Mouse (Mus musculus) ES-Bruce4 (cell line): ENCODE data around the gene Zfand2a. TPM values are rescaled to one million over a fixed set of nuclear protein-coding genes. Genes with fewer than 3 reads are reported as not detected.

Source experiments
- H3K27ac ChIP-seq: 2 replicates; pipeline ENCODE4 v1.5.1; 2012; ENCODE audit warnings: low read length, inconsistent platforms; ENCODE audit not compliant: insufficient read depth
- H3K27me3 ChIP-seq: 2 replicates; pipeline ENCODE4 v1.6.1; 2012; ENCODE audit warnings: mild to moderate bottlenecking, low read length, inconsistent platforms; ENCODE audit not compliant: control insufficient read depth, poor library complexity, insufficient read depth, severe bottlenecking
- H3K36me3 ChIP-seq: 2 replicates; pipeline ENCODE4 v1.6.1; 2012; ENCODE audit warnings: inconsistent platforms, mild to moderate bottlenecking, low read length, moderate library complexity; ENCODE audit not compliant: control insufficient read depth, poor library complexity, insufficient read depth, severe bottlenecking
- H3K4me1 ChIP-seq: one replicate; pipeline ENCODE4 v1.8.1; 2011; ENCODE audit warnings: low read length; ENCODE audit not compliant: control insufficient read depth, insufficient read depth
- H3K4me3 ChIP-seq: 2 replicates; pipeline ENCODE4 v1.5.1; 2011; ENCODE audit warnings: low read depth, mild to moderate bottlenecking, low read length
- H3K9ac ChIP-seq: 2 replicates; pipeline ENCODE4 v1.6.1; 2012; ENCODE audit warnings: low read depth, mild to moderate bottlenecking, inconsistent platforms; ENCODE audit not compliant: poor library complexity, severe bottlenecking
- H3K9me3 ChIP-seq: replicated peaks from 2 replicates; pipeline ENCODE4 v1.6.1; 2012; ENCODE audit warnings: mild to moderate bottlenecking, low read length, inconsistent platforms; ENCODE audit not compliant: control insufficient read depth, poor library complexity, insufficient read depth, severe bottlenecking
- CTCF ChIP-seq: IDR thresholded peaks from one replicate; pipeline ENCODE4 v1.8.1; 2011; ENCODE audit warnings: low read depth, low read length
- EP300 ChIP-seq: IDR thresholded peaks from 2 replicates; pipeline ENCODE4 v1.6.1; 2011; ENCODE audit warnings: low read depth, low read length; ENCODE audit not compliant: insufficient read depth
- POLR2A ChIP-seq: IDR thresholded peaks from one replicate; pipeline ENCODE4 v1.8.1; 2011; ENCODE audit warnings: low read length; ENCODE audit not compliant: insufficient read depth
- polyA plus RNA-seq: library from polyadenylated mRNA; stranded (reverse); fragments of >200 nt; gene quantifications from 2 replicates; pipeline ENCODE4 v1.2.4, GENCODE M21; 2011; ENCODE audit warnings: low read depth; ENCODE audit not compliant: missing spikeins, insufficient read depth, insufficient read length

The Zfand2a gene
- polyA plus RNA-seq, 1 experiment: 11.3 TPM

DNA sequence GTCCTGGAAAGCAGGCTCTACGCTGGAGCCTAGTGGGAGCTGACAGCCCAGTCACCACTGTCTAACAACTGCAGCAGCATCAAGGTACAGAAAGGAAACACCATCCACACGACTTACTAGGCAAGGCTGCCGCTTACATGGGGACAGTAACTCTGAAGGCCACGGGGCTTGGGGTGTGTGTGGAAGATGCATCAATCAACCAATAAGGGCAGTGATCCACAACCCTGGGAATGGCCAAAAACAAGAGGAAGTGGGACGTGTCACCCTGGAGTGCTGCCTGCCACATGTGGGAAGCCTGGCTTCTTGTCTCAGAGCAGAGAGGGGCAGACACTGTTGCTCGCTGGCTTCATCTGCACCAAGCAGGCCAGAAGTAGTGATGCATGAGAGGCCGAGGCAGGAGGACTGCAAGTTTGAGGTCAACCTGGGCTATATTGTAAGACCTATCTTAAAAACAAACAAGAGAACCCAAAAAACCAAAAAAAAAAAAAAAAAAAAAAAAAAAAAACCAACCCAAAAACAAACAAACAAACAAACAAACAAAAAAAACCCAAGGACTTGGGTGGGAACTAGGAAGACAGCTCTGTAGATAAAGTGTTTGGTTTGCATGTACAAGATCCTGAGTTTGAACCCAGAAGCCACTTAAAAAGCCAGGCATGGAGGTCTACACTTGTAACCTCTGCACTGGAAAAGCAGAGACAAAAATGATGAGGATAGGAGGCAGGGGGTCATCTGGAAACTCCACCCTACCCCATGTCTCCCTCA, 51.4 kb downstream of the Zfand2a start:
- TF ChIP-seq EP300: no peak
- TF ChIP-seq POLR2A: no peak
- no peak for TF ChIP-seq CTCF
- H3K27ac ChIP-seq: no peak overlapping the region

DNA sequence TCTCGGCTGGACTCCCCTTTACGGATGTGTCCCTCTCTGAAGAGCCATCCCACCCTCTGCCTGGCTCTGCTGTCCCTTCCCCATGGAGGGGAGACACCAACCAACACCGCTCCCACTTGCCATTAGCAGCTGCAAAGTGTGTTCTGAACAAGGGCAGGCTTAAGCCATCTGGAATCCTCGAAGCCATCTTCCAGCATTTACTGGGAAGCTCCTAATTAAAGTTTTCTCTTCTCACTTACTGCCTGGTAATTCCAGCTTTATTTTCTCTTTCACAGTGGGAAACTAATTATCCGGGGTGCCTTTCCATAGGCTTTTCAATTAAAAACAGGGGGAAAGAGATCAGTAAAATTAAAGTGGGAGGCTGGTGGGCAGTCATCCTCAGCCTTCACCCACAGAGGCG, 52.0 kb downstream of the Zfand2a start:
- no peak overlapping the region for H3K4me3 ChIP-seq
- no peak for TF ChIP-seq EP300
- no peaks in the 10 kb centered on the region for H3K9me3 ChIP-seq
- H3K27ac ChIP-seq: no peak overlapping the region
- no peaks in the 10 kb centered on the region for H3K27me3 ChIP-seq
- no peaks in the 10 kb centered on the region for H3K4me1 ChIP-seq
- no peaks in the 10 kb centered on the region for H3K36me3 ChIP-seq
- H3K9ac ChIP-seq: no peak overlapping the region

More for the DNA sequence above, 51.4 kb downstream of the Zfand2a start:
- no peak overlapping the region for H3K9ac ChIP-seq
- no peaks in the 10 kb centered on the region for H3K36me3 ChIP-seq
- H3K4me3 ChIP-seq: no peak overlapping the region
- H3K4me1 ChIP-seq: no peaks in the 10 kb centered on the region
- H3K9me3 ChIP-seq: no peaks in the 10 kb centered on the region
- H3K27me3 ChIP-seq: no peaks in the 10 kb centered on the region

DNA sequence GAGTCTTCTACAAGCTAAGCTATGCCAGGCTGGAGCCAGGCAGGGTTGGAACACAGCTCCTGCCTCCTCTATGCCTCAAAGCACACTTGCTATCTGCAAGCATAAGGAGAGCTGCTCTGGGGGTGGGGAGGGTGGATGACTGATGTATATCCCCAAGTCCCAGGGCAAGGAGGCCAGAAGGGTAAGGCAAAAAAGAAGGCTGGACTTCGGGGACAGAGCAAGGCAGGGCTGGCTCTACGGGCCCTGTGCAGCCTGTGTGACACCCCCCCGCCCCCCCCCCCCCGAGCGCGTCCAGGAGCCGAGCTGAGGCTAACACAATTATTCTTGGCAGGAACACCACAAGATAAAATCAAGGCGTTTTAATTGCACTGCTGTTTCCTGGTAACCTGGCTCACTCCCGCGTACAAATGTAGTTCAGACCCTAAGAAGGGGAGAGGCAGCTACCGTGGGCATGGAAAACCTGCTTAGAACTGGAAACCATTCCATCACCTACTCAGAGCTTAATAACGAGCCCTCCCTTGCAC, 54.5 kb downstream of the Zfand2a start:
- Histone ChIP-seq H3K27me3 (no peaks in the 10 kb centered on the region), H3K4me3 (no peak overlapping the region), H3K9me3 (no peaks in the 10 kb centered on the region), H3K4me1 (no peaks in the 10 kb centered on the region), H3K27ac (no peak overlapping the region), H3K36me3 (no peaks in the 10 kb centered on the region), H3K9ac (no peak overlapping the region)
- TF ChIP-seq POLR2A (no peak), EP300 (no peak), CTCF (no peak)

DNA sequence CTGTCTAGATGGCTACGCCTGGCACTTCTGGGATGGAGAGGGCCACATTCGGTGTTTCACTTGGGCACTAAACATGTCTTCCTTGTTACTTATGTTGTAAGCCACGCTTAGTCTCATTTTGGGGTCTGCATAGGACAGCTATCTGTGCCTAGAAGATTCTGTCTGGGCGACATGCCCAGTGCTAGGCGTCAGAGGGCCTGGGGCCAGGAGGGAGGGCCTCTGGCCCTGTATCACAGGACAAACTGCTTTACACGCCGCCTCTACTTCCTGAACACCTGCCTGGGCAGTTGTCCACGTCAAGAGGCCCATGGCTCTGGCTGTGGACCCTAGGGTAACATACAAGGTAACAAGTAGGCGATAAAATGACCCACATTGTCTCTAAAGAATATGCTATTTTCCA, 56.4 kb downstream of the Zfand2a start:
- H3K36me3 ChIP-seq: no peaks in the 10 kb centered on the region
- H3K4me1 ChIP-seq: no peaks in the 10 kb centered on the region
- no peaks in the 10 kb centered on the region for H3K27me3 ChIP-seq
- H3K4me3 ChIP-seq: no peak overlapping the region
- no peak overlapping the region for H3K27ac ChIP-seq
- no peak overlapping the region for H3K9ac ChIP-seq
- H3K9me3 ChIP-seq: no peaks in the 10 kb centered on the region
- TF ChIP-seq EP300: no peak
- no peak for TF ChIP-seq CTCF

DNA sequence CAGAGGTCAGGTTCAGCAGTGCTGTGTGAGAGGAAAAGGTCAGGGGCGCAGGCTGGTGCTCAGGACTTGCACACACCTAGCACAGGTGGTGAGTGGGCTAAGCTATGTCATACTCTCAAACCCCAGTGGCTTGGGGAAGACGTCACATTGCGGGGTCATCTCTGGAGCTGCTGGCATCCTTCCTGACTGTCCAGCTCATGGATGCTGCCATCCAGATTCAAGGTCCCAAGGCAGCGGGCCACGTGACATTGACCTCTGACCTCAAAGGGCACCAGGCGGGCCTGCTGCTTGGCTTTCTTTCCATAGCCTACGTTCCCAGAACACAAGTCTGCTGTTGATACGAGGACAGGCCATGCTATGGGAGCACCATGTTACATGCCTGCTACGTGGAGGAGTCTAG, 57.3 kb downstream of the Zfand2a start:
- H3K27ac ChIP-seq: no peak overlapping the region
- no peaks in the 10 kb centered on the region for H3K27me3 ChIP-seq
- TF ChIP-seq EP300 (no peak), POLR2A (no peak), CTCF (no peak)
- no peaks in the 10 kb centered on the region for H3K9me3 ChIP-seq
- no peak overlapping the region for H3K9ac ChIP-seq
- H3K4me1 ChIP-seq: no peaks in the 10 kb centered on the region
- no peak overlapping the region for H3K4me3 ChIP-seq
- H3K36me3 ChIP-seq: no peaks in the 10 kb centered on the region

DNA sequence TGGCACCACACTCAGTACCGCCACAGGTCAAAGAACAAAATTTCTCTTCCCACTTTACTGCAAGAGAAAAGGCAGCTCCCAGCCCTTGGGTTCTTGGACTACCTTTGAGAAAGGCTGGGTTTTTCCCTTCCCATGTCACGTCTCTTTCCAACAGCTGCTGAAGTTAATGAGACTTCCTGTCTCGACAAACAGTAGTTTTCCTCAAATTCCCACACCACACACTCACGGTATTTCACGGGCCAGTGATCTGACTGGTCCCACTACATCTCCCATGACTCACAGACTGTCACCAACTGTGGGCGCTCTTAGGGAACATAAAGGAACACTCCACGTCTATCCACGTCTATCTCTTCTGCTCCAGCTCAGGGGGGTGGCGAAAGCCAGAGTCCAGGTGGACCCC, 59.2 kb downstream of the Zfand2a start:
- Histone ChIP-seq H3K9ac (no peak overlapping the region), H3K27me3 (no peaks in the 10 kb centered on the region), H3K27ac (no peak overlapping the region), H3K4me1 (no peaks in the 10 kb centered on the region), H3K9me3 (no peaks in the 10 kb centered on the region), H3K36me3 (no peaks in the 10 kb centered on the region), H3K4me3 (no peak overlapping the region)
- no peak for TF ChIP-seq CTCF
- TF ChIP-seq EP300: no peak
- no peak for TF ChIP-seq POLR2A
